In genomic region chr7:105549035-105549434, GRCm38 (mm10) we compare ENCODE assay signal across 9 mouse cellular contexts. TPM values are rescaled to one million over a fixed set of nuclear protein-coding genes. Genes with fewer than 3 reads are reported as not detected.
DNase-seq lines count a peak whose midpoint lies in the region; ATAC-seq and TF ChIP-seq lines count a peak whose summit lies in the region.
"Had no signal": no experiment of that assay in that cellular context is flagged by ENCODE, and none has a peak within 500 bp of the region (broad histone marks: within the 10 kb centered on the region; RNA-seq: fewer than 3 reads in every experiment).

No protein-coding gene starts in this region.

- peak; percentile 48; the same call in 1 of the 2 replicates for ATAC-seq in limb, embryonic 15.5 days (ENCODE audit: insufficient number of reproducible peaks, low FRiP score, low TSS enrichment, low read depth)
- ATAC-seq in megakaryocyte, adult 5-6 weeks (ENCODE audit: poor library complexity, severe bottlenecking): no peak

- H3K27me3 ChIP-seq in limb, embryonic 15.5 days: no peaks in the 10 kb centered on the region
- H3K27me3 ChIP-seq: heart, embryonic 15.5 days had no signal

- H3K9ac ChIP-seq in limb, embryonic 15.5 days: no peak overlapping the region
- H3K9ac ChIP-seq: heart, embryonic 15.5 days had no signal

- DNase-seq in cerebellum, adult 11 months: peak; percentile 40
- no peak for DNase-seq in cerebellum, adult 9-11 months
- peak; percentile 61 for DNase-seq in layer of hippocampus, adult 9-11 months
- no peak for DNase-seq in layer of hippocampus, adult 8-10 months (ENCODE audit: low spot score in 2 of 2)
- no peak for DNase-seq in gastrocnemius, postnatal 14 days

- H3K4me2 ChIP-seq in limb, embryonic 15.5 days: no peak overlapping the region
- H3K4me2 ChIP-seq: heart, embryonic 15.5 days had no signal

- H3K4me1 ChIP-seq in cortical plate, adult 2 months (ENCODE audit: control insufficient read depth, insufficient read depth, low read length): no peaks in the 10 kb centered on the region
- H3K4me1 ChIP-seq in limb, embryonic 15.5 days: peaks cover 7% of the 10 kb centered on the region
- H3K4me1 ChIP-seq: heart, embryonic 15.5 days had no signal

- peak; percentile 57; the same call in 1 of the 2 replicates for TF ChIP-seq CTCF in cortical plate, adult 2 months (IDR thresholded peaks at IDR 0.05; ENCODE audit: extremely low read depth, insufficient read depth, low read length)

- H3K36me3 ChIP-seq in limb, embryonic 15.5 days: no peaks in the 10 kb centered on the region
- H3K36me3 ChIP-seq: heart, embryonic 15.5 days had no signal

- intact Hi-C loops in gastrocnemius, postnatal 14 days (cut with DNase I; ENCODE audit: low total_unique reads): loop anchor here (10.0 kb wide), 1 partner anchor 266 kb away; the partner anchor contains the start of gene Mrpl17

- WGBS in limb, embryonic 15.5 days: 23% methylated on average over 6 of the region's 6 CpGs

- no peak for TF ChIP-seq POLR2A in cortical plate, adult 2 months (IDR thresholded peaks at IDR 0.05; ENCODE audit: extremely low read depth, insufficient read depth, low read length)

- no peak overlapping the region for H3K27ac ChIP-seq in cortical plate, adult 2 months (ENCODE audit: insufficient read depth, low read length)
- H3K27ac ChIP-seq in limb, embryonic 15.5 days: peak overlapping the region; percentile 71; the same call in 1 of the 2 replicates
- H3K27ac ChIP-seq: heart, embryonic 15.5 days had no signal

- no peaks in the 10 kb centered on the region for H3K9me3 ChIP-seq in limb, embryonic 15.5 days
- H3K9me3 ChIP-seq: heart, embryonic 15.5 days had no signal

- H3K4me3 ChIP-seq in cortical plate, adult 2 months (ENCODE audit: insufficient read depth, low read length): no peak overlapping the region
- H3K4me3 ChIP-seq in limb, embryonic 15.5 days: no peak overlapping the region
- H3K4me3 ChIP-seq: heart, embryonic 15.5 days had no signal

RNA-seq across cellular contexts. Expression of gene Smpd1, which starts 5.1 kb away (rescaled TPM):
- 10 to 100 TPM; 82.2 to 87.5 (median 85.0) TPM for total RNA-seq in layer of hippocampus, adult 8-10 months (2022)
- 93.2 and 93.3 TPM in 2 replicates for polyA plus RNA-seq in cortical plate, adult 2 months (2012; rRNA removed)
- 62.6 and 65.0 TPM in 2 replicates for polyA plus RNA-seq in limb, embryonic 15.5 days (2015; fragmentation: Nextera tagmentation; extraction: Ambion mirVana)
- 10 to 100 TPM; 43.7 to 44.1 TPM for total RNA-seq in gastrocnemius, postnatal 14 days (2021)
- 25.8 and 26.1 TPM in 2 replicates for total RNA-seq in megakaryocyte, adult 5-6 weeks (2015)
- 24.7 and 33.3 TPM in 2 replicates for total RNA-seq in megakaryocyte, adult 5-6 weeks (2017)

RNA-seq across cellular contexts. Expression of gene Apbb1, which starts 32.4 kb away (rescaled TPM):
- total RNA-seq in layer of hippocampus, adult 8-10 months (2022): 100 to 1,000 TPM; 351 to 364 (median 362) TPM
- 564 and 565 TPM in 2 replicates for polyA plus RNA-seq in cortical plate, adult 2 months (2012; rRNA removed)
- 37.4 and 38.2 TPM in 2 replicates for polyA plus RNA-seq in limb, embryonic 15.5 days (2015; fragmentation: Nextera tagmentation; extraction: Ambion mirVana)
- total RNA-seq in gastrocnemius, postnatal 14 days (2021): 10 to 100 TPM in 1 of 2 experiments, 1 to 10 TPM in 1; 8.9 to 10.1 TPM
- total RNA-seq in megakaryocyte, adult 5-6 weeks (2015): 1.6 and 1.9 TPM in 2 replicates
- total RNA-seq in megakaryocyte, adult 5-6 weeks (2017): 3.7 and 9.5 TPM in 2 replicates

RNA-seq across cellular contexts. Expression of gene Hpx, which starts 50.9 kb away (rescaled TPM):
- under 1 TPM in 3 of 4 experiments, not detected in 1; 0.25 to 0.41 (median 0.31) TPM for total RNA-seq in layer of hippocampus, adult 8-10 months (2022)
- 0.93 and 0.94 TPM in 2 replicates for polyA plus RNA-seq in cortical plate, adult 2 months (2012; rRNA removed)
- 0.53 and 0.99 TPM in 2 replicates for polyA plus RNA-seq in limb, embryonic 15.5 days (2015; fragmentation: Nextera tagmentation; extraction: Ambion mirVana)
- total RNA-seq in gastrocnemius, postnatal 14 days (2021): not detected
- total RNA-seq in megakaryocyte, adult 5-6 weeks (2015): not detected in 2 replicates
- total RNA-seq in megakaryocyte, adult 5-6 weeks (2017): 0.29 TPM in 1 of 2 replicates, not detected in the other

Comparison
In these comparisons a context has a peak if more than half of its experiments do, and no peak if none do; other contexts are left out.
1. DNase-seq: peak in cerebellum, adult 11 months (single experiment) and layer of hippocampus, adult 9-11 months (single experiment); none in cerebellum, adult 9-11 months (single experiment), layer of hippocampus, adult 8-10 months (0 of 2) and gastrocnemius, postnatal 14 days (single experiment).
2. RNA of gene Apbb1, which starts 32.4 kb away (total RNA-seq): 351 to 364 TPM in layer of hippocampus, adult 8-10 months; 8.9 to 10.1 TPM in gastrocnemius, postnatal 14 days and 1.6 to 9.5 TPM in megakaryocyte, adult 5-6 weeks; every median in the first group is over 10 times any median in the second.